Mouse (Mus musculus) neural tube, embryonic 15.5 days (tissue): ENCODE results near the gene Ptprn. TPM values are rescaled to one million over a fixed set of nuclear protein-coding genes. Genes with fewer than 3 reads are reported as not detected.
A peak's percentile ranks its signal among the peaks of the same experiment; 100 is the strongest.

Experiments
- ATAC-seq: fragments of 200-750 bp; cut with Nextera tagmentation; 2 replicates; pipeline ENCODE4 v1.8.0; 2017; ENCODE audit warnings: mild to moderate bottlenecking, moderate TSS enrichment, moderate library complexity; ENCODE audit not compliant: low FRiP score
- H3K27ac ChIP-seq: fragments of 300-500 bp; sonication (generic); replicated peaks from 2 replicates; pipeline ENCODE4 v1.5.1; 2015; ENCODE audit warnings: mild to moderate bottlenecking, inconsistent platforms
- H3K27me3 ChIP-seq: fragments of 300-500 bp; sonication (generic); replicated peaks from 2 replicates; pipeline ENCODE4 v1.6.1; 2015; ENCODE audit warnings: inconsistent platforms
- H3K36me3 ChIP-seq: fragments of 300-500 bp; sonication (generic); 2 replicates; pipeline ENCODE4 v1.6.1; 2015; ENCODE audit warnings: inconsistent platforms
- H3K4me1 ChIP-seq: fragments of 300-500 bp; sonication (generic); 2 replicates; pipeline ENCODE4 v1.6.1; 2015; ENCODE audit warnings: inconsistent platforms
- H3K4me2 ChIP-seq: fragments of 300-500 bp; sonication (generic); 2 replicates; pipeline ENCODE4 v1.6.1; 2015; ENCODE audit warnings: inconsistent platforms, mild to moderate bottlenecking, moderate library complexity
- H3K4me3 ChIP-seq: fragments of 300-500 bp; sonication (generic); replicated peaks from 2 replicates; pipeline ENCODE4 v1.5.1; 2015; ENCODE audit warnings: mild to moderate bottlenecking, inconsistent platforms
- H3K9ac ChIP-seq: fragments of 300-500 bp; sonication (generic); replicated peaks from 2 replicates; pipeline ENCODE4 v1.6.1; 2015; ENCODE audit warnings: mild to moderate bottlenecking, inconsistent platforms
- H3K9me3 ChIP-seq: fragments of 300-500 bp; sonication (generic); replicated peaks from 2 replicates; pipeline ENCODE4 v1.6.1; 2016; ENCODE audit warnings: inconsistent platforms
- WGBS: fragments of 180-500 bp; shearing (Covaris S2); methylation state at CpG from one replicate; pipeline ENCODE4 v1.1.7; 2015; ENCODE audit warnings: mixed read lengths; 5-methylcytosine and 5-hydroxymethylcytosine counted together
- microRNA-seq: library from miRNA; unstranded; fragments of <30 nt; microRNA quantifications from one replicate; pipeline ENCODE4, GENCODE M21; 2017
- polyA plus RNA-seq: library from polyadenylated mRNA; unstranded; fragments of >200 nt; fragmentation: Nextera tagmentation; extraction: Ambion mirVana; gene quantifications from 2 replicates; pipeline ENCODE4 v1.2.1, GENCODE M21; 2015

Gene Ptprn
- polyA plus RNA-seq, 1 experiment from 2014 or later, result 32.4 TPM

DNA sequence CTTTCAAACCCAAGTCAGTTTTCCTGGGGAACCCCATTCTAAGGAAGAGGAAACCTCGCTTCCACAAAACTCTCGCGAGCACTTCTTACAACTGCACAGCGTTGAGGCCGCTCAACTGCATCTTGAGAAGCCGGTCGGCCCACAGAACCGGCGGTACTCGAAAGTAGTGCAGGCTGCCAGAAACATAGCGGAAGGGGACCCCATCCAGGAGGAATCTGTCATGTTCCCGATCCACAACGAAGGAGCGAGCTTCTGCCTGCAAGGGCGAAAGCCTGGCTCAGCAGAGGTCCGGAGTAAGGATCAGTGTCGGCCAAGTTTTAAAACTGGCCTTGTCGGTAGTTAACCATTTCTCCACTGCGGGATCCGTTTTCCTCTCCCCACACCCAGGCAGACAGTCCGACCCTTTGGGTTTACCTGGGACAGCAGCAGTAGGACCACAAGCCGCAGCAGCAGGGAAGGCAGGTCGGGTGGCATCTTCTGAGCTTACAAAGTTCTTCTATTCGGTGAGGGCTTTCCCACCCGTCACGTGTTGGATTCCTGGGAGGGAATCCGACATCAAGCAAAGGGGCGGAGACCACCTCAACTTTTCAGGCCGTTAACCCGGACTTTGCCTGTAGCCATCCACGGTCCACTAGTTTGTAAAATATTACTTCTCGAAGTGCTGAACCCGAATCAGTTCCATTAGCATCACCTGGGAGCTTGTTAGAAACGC, 55.2 kb downstream of the Ptprn start:
- no peak overlapping the region; the same call in 1 of the 2 replicates for H3K27ac ChIP-seq
- ATAC-seq, result no peak
- H3K4me3 ChIP-seq, result peak overlapping the region; percentile 84
- peaks cover 48% of the 10 kb centered on the region for H3K4me1 ChIP-seq
- peaks cover 18% of the 10 kb centered on the region for H3K36me3 ChIP-seq
- no peaks in the 10 kb centered on the region for H3K27me3 ChIP-seq
- peak overlapping the region; percentile 93 for H3K4me2 ChIP-seq
- no peaks in the 10 kb centered on the region for H3K9me3 ChIP-seq
- WGBS, result 17% methylated on average over 34 of the region's 34 CpGs
- peak overlapping the region; percentile 47 for H3K9ac ChIP-seq

DNA sequence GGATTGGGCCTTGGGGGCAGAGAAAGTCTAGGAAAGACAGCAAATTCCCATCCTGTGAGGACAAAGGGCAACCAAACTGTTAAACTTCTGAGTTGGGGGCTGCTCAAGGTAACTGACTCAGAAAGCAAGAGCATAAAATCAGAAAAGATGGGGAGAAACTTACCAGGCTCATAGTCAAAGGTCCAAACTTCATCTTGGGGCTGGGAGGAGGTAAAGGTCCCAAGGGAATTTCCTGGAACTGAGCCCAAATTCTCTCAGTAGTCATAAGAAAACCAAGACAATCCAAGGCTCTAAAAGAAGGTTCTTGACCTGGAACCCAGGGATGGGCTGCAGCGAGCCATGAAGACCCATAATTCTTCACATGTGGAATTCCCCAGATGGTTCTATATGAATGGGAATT, 63.1 kb downstream of the Ptprn start:
- H3K4me2 ChIP-seq, result no peak overlapping the region
- H3K27me3 ChIP-seq, result no peaks in the 10 kb centered on the region
- no peaks in the 10 kb centered on the region for H3K4me1 ChIP-seq
- no peak overlapping the region for H3K27ac ChIP-seq
- no peak overlapping the region for H3K9ac ChIP-seq
- H3K9me3 ChIP-seq, result no peaks in the 10 kb centered on the region
- peaks cover 41% of the 10 kb centered on the region for H3K36me3 ChIP-seq
- 88% methylated on average over 1 of the region's 1 CpGs for WGBS
- H3K4me3 ChIP-seq, result no peak overlapping the region
- ATAC-seq, result no peak

Small RNAs within 50 kb of the gene (microRNA-seq; reads per million reads assigned to microRNA genes)
- gene Gm27943, result not detected

Other genes starting within 250 kb of the Ptprn start
- 6.0 and 7.1 TPM in 2 replicates for gene Nhej1, start 139.3 kb downstream of the Ptprn start, polyA plus RNA-seq
- gene Slc23a3, start 130.6 kb downstream of the Ptprn start, polyA plus RNA-seq, result not detected in 2 replicates
- gene Cnppd1, start 121.8 kb downstream of the Ptprn start, polyA plus RNA-seq, result 46.3 and 48.9 TPM in 2 replicates
- gene Retreg2, start 121.7 kb downstream of the Ptprn start, polyA plus RNA-seq, result 133 and 140 TPM in 2 replicates
- 37.3 and 40.0 TPM in 2 replicates for gene Zfand2b, start 95.9 kb downstream of the Ptprn start, polyA plus RNA-seq
- 54.0 and 54.9 TPM in 2 replicates for gene Abcb6, start 84.1 kb downstream of the Ptprn start, polyA plus RNA-seq
- gene Ankzf1, start 72.4 kb downstream of the Ptprn start, polyA plus RNA-seq, result 24.9 and 25.1 TPM in 2 replicates
- gene Atg9a, start 72.3 kb downstream of the Ptprn start, polyA plus RNA-seq, result 59.2 and 63.6 TPM in 2 replicates
- gene Glb1l, start 53.7 kb downstream of the Ptprn start, polyA plus RNA-seq, result 16.2 and 17.5 TPM in 2 replicates
- 158 and 159 TPM in 2 replicates for gene Stk16, start 53.7 kb downstream of the Ptprn start, polyA plus RNA-seq
- 44.6 and 81.9 TPM in 2 replicates for gene Tuba4a, start 44.6 kb downstream of the Ptprn start, polyA plus RNA-seq
- gene A630095N17Rik, start 32.4 kb downstream of the Ptprn start, polyA plus RNA-seq, result 0.29 TPM in 1 of 2 replicates, not detected in the other
- 72.1 and 90.7 TPM in 2 replicates for gene Dnajb2, start 28.1 kb downstream of the Ptprn start, polyA plus RNA-seq
- 241 and 302 TPM in 2 replicates for gene Resp18, start 13.9 kb upstream of the Ptprn start, polyA plus RNA-seq
- gene Dnpep, start 53.5 kb upstream of the Ptprn start, polyA plus RNA-seq, result 145 and 154 TPM in 2 replicates
- gene Des, start 95.8 kb upstream of the Ptprn start, polyA plus RNA-seq, result 10.9 and 16.0 TPM in 2 replicates
- 20.1 and 21.7 TPM in 2 replicates for gene Speg, start 110.8 kb upstream of the Ptprn start, polyA plus RNA-seq
- 72.4 and 78.3 TPM in 2 replicates for gene Gmppa, start 171.4 kb upstream of the Ptprn start, polyA plus RNA-seq
- 22.9 and 31.6 TPM in 2 replicates for gene Asic4, start 185.9 kb upstream of the Ptprn start, polyA plus RNA-seq
- gene Chpf, start 214.8 kb upstream of the Ptprn start, polyA plus RNA-seq, result 48.3 and 51.7 TPM in 2 replicates
- 40.2 and 50.7 TPM in 2 replicates for gene Tmem198, start 215.0 kb upstream of the Ptprn start, polyA plus RNA-seq
- 33.1 and 37.6 TPM in 2 replicates for gene Obsl1, start 241.9 kb upstream of the Ptprn start, polyA plus RNA-seq
- gene Inha, start 242.6 kb upstream of the Ptprn start, polyA plus RNA-seq, result 18.1 and 23.5 TPM in 2 replicates